Mouse (Mus musculus) erythroid progenitor cell, adult 5-6 weeks (primary cell): ENCODE measurements around the gene Fam49a. TPM values are rescaled to one million over a fixed set of nuclear protein-coding genes. Genes with fewer than 3 reads are reported as not detected.

Experiments used
- ATAC-seq: replicated peaks from 2 replicates; pipeline ENCODE4 v1.8.0; 2016; ENCODE audit warnings: moderate number of reproducible peaks, mild to moderate bottlenecking, moderate TSS enrichment, inconsistent platforms; ENCODE audit not compliant: poor library complexity, low FRiP score, severe bottlenecking
- total RNA-seq, 2 experiments: library from RNA; stranded (forward) in 1 of 2; stranded (reverse) in 1 of 2; fragments of 150-400 nt in 1 of 2; fragments of 186-747, 209-891 nt in 1 of 2; gene quantifications; 2 replicates each; pipeline versions ENCODE4 v1.2.3 to v1.2.4; 2015 to 2017; ENCODE audit warnings: low replicate concordance in 2 of 2

Gene Fam49a
- total RNA-seq, 2 experiments from 2014 or later: 3.3 to 13.4 TPM

- no peak for ATAC-seq
Measured at GRCm38 (mm10) chr12:12351816-12352552, 90.0 kb downstream of the Fam49a start.

GRCm38 (mm10) chr12:12354115-12354653 lies 92.2 kb downstream of the Fam49a start:
- ATAC-seq: no peak

GRCm38 (mm10) chr12:12356048-12356447 lies 94.1 kb downstream of the Fam49a start:
- no peak for ATAC-seq

- no peak for ATAC-seq
Measured at GRCm38 (mm10) chr12:12356463-12356862, 94.5 kb downstream of the Fam49a start.

GRCm38 (mm10) chr12:12356946-12357345 lies 95.0 kb downstream of the Fam49a start:
- ATAC-seq: no peak

- no peak for ATAC-seq
Measured at GRCm38 (mm10) chr12:12359923-12360322, 98.0 kb downstream of the Fam49a start.

- ATAC-seq: no peak
Measured at GRCm38 (mm10) chr12:12362371-12362770, 100.4 kb downstream of the Fam49a start.

- ATAC-seq: no peak
Measured at GRCm38 (mm10) chr12:12364201-12364600, 102.3 kb downstream of the Fam49a start.

- ATAC-seq: no peak
Measured at GRCm38 (mm10) chr12:12367423-12367822, 105.5 kb downstream of the Fam49a start.

GRCm38 (mm10) chr12:12373111-12373862 lies 111.3 kb downstream of the Fam49a start:
- ATAC-seq: no peak

- ATAC-seq: no peak
Measured at GRCm38 (mm10) chr12:12379056-12379455, 117.1 kb downstream of the Fam49a start.

- no peak for ATAC-seq
Measured at GRCm38 (mm10) chr12:12389271-12389670, 127.3 kb downstream of the Fam49a start.

- ATAC-seq: no peak
Measured at GRCm38 (mm10) chr12:12396224-12396623, 134.3 kb downstream of the Fam49a start.

- ATAC-seq: no peak
Measured at GRCm38 (mm10) chr12:12401051-12401465, 139.1 kb downstream of the Fam49a start.

- no peak for ATAC-seq
Measured at GRCm38 (mm10) chr12:12401504-12401903, 139.6 kb downstream of the Fam49a start.

GRCm38 (mm10) chr12:12405491-12406110 lies 143.7 kb downstream of the Fam49a start:
- ATAC-seq: no peak

- ATAC-seq: no peak
Measured at GRCm38 (mm10) chr12:12409044-12409443, 147.1 kb downstream of the Fam49a start.

GRCm38 (mm10) chr12:12412674-12413073 lies 150.7 kb downstream of the Fam49a start:
- ATAC-seq: peak; percentile 72

GRCm38 (mm10) chr12:12420423-12420822 lies 158.5 kb downstream of the Fam49a start:
- ATAC-seq: no peak

GRCm38 (mm10) chr12:12420841-12421579 lies 159.1 kb downstream of the Fam49a start:
- ATAC-seq: peak; percentile 97
